Mouse (Mus musculus): ENCODE data around the gene Il12rb1.
"Not testable (repeated sequence)": the region's sequence is repeated elsewhere in the genome, so short reads cannot be mapped to it uniquely, and the experiment has no call there.

Gene Il12rb1

GRCm38 (mm10) chr8:70800648-70801047 lies 7.6 kb upstream of the Il12rb1 start:
- DNase-seq (ENCODE audit: inconsistent ontology term): no peak

DNA sequence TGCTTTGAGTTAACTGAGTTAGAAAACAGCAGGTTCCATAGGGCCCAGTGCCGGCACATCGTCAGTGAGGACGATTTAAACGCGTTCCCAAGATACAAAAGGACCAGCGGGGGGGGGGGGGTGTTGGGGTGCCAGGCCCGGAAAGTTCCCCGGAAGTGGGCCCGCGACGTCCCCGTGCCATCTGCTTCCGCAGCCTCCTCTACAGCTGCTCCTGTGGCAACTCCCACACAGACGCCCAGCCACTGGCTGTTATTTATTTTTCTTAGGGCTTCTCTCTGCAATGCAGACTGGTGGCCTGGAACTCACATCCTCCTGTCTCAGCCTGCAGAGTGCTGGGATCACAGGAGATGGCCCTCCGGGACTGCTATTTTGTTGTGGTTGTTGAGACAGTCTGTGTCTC lies 7.1 kb upstream of the Il12rb1 start:
- no peak for DNase-seq (ENCODE audit: inconsistent ontology term)

DNA sequence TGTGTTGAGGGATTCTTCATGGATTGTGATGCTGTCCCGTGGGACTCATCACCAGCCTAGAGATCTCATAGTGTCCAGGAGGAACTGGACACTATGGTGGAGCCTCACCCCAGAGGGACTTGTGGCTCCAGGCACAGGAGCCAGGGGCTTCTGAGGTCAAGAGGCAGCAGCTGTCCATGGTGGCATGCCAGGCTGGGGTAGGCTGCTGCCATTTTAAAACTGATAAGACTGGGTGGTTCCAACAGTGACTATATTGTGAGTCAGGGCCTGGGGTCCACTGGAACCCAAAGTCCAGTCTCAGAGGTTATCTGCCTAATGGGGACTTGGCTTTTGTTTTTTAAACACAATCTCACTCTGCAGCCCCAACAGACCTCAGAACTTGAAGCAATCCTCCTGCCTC lies 6.4 kb upstream of the Il12rb1 start:
- DNase-seq (ENCODE audit: inconsistent ontology term): no peak

GRCm38 (mm10) chr8:70802786-70803510 lies 5.3 kb upstream of the Il12rb1 start:
- DNase-seq (ENCODE audit: inconsistent ontology term): no peak

GRCm38 (mm10) chr8:70803761-70804480 lies 4.3 kb upstream of the Il12rb1 start:
- no peak for DNase-seq (ENCODE audit: inconsistent ontology term)

DNA sequence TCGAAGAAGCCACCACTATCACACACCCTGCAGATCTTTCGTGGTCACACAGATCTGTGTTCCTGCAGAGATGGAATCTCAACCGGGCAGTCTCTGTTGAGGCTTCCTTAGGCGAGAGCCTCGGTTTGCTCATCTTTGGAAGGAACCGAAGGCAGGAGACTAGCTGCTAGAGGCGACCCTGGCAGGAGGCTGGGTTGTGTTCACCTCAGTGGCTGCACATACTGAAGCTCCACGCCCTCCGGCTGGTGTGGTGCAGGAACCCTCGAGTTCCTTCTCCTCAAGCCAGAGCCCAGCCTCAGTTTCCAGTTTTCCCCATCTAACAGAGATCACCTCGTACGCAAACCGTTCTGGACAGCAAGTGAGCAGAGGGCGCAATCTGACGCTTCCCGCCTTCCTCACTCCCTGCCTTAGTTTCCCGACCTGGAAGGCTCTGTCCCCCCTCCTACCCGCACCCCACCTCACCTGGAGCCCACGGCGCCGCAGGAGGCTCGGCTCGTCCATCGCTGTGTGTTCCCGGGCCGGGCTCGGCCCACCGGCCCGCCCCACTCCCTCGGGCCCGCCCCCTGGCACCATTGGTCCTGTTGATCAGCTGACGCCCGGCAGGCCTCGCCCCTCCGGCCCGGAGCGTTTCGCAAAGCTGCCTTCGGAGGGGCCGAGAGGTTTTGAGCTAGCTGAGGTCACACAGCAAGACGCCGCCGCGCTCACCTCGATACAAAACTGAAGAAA lies 3.6 kb upstream of the Il12rb1 start, which contains the start of gene Mast3:
Mast3 (minus strand) TSS at position 574 of the 726 bp plus-strand sequence.
- DNase-seq (ENCODE audit: inconsistent ontology term): peak; percentile 88

DNA sequence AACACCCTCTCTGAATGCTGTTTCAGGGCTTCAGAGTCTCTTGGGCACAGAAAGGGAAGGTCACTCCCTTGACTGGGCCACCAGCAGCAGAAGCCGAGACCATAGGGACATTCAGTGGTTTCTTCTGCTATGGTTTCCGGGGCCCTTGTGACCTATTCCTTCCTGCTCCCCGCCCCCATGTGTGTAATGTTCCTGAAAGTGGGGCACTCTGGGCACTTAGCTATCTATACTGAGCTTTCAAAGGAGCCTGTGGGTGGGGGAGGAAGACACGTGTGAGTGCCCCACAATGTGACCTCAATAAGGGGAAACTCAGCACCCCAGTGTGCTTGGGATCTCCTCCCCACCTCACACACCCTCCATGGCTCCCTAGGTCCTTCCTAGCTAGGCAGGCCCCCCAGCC lies 1.7 kb upstream of the Il12rb1 start:
- no peak for DNase-seq (ENCODE audit: inconsistent ontology term)

GRCm38 (mm10) chr8:70807304-70807703 lies 945 bp upstream of the Il12rb1 start:
- no peak for DNase-seq (ENCODE audit: inconsistent ontology term)

- DNase-seq (ENCODE audit: inconsistent ontology term): no peak
Observed at GRCm38 (mm10) chr8:70808955-70809701, 879 bp downstream of the Il12rb1 start.

- no peak for DNase-seq (ENCODE audit: inconsistent ontology term)
Observed at GRCm38 (mm10) chr8:70810962-70811680, 2.9 kb downstream of the Il12rb1 start.

- no peak for DNase-seq (ENCODE audit: inconsistent ontology term)
Observed at GRCm38 (mm10) chr8:70812055-70812454, 3.8 kb downstream of the Il12rb1 start.

GRCm38 (mm10) chr8:70812885-70813284 lies 4.6 kb downstream of the Il12rb1 start:
- no peak for DNase-seq (ENCODE audit: inconsistent ontology term)

GRCm38 (mm10) chr8:70816679-70817078 lies 8.4 kb downstream of the Il12rb1 start:
- DNase-seq (ENCODE audit: inconsistent ontology term): peak; percentile 26

GRCm38 (mm10) chr8:70820101-70820935 lies 12.1 kb downstream of the Il12rb1 start:
- peak; percentile 80 for DNase-seq (ENCODE audit: inconsistent ontology term)

- DNase-seq (ENCODE audit: inconsistent ontology term): peak; percentile 56
Observed at GRCm38 (mm10) chr8:70821399-70821962, 13.2 kb downstream of the Il12rb1 start.

- no peak for DNase-seq (ENCODE audit: inconsistent ontology term)
Observed at GRCm38 (mm10) chr8:70821992-70822391, 13.7 kb downstream of the Il12rb1 start.

GRCm38 (mm10) chr8:70822594-70822993 lies 14.3 kb downstream of the Il12rb1 start:
- not testable (repeated sequence) for DNase-seq (ENCODE audit: inconsistent ontology term)

DNA sequence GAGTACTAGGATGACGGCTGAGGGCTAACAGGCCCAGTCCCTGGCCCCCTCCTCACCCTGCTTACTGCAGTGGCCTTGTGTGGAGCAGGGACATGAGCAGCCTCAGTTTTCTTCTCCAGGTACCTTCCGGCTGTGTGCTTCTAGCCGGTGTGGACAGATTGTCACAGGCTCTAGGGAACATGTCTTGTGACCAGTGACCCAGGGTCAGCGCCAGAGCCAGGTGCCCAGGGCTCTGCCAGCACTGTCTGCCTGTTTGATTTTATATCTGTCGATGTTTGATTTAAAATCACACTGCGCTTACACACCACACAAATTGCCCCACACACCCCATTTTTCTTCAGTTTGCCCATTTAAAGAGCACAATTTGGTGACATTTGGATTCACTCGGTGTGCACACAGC lies 15.6 kb downstream of the Il12rb1 start:
- DNase-seq (ENCODE audit: inconsistent ontology term): no peak

GRCm38 (mm10) chr8:70825816-70826215 lies 17.6 kb downstream of the Il12rb1 start:
- no peak for DNase-seq (ENCODE audit: inconsistent ontology term)

- DNase-seq (ENCODE audit: inconsistent ontology term): no peak
Observed at GRCm38 (mm10) chr8:70827010-70827409, 18.8 kb downstream of the Il12rb1 start.
